Mouse (Mus musculus): Measurements from ENCODE around the gene Myo1c. TPM values are rescaled to one million over a fixed set of nuclear protein-coding genes. Genes with fewer than 3 reads are reported as not detected.

The Myo1c gene
- total RNA-seq, 1 experiment from 2014 or later: 19.5 TPM

GRCm38 (mm10) chr11:75647681-75648211, 2.6 kb upstream of the Myo1c start:
- ATAC-seq (replicated peaks; ENCODE audit: low read depth, poor library complexity, severe bottlenecking): no peak

- peak; percentile 34 for ATAC-seq (replicated peaks; ENCODE audit: low read depth, poor library complexity, severe bottlenecking)
Measured at GRCm38 (mm10) chr11:75649155-75649561, 1.1 kb upstream of the Myo1c start.

- ATAC-seq (replicated peaks; ENCODE audit: low read depth, poor library complexity, severe bottlenecking): no peak
Measured at GRCm38 (mm10) chr11:75650958-75651425, 688 bp downstream of the Myo1c start.

- peak; percentile 32 for ATAC-seq (replicated peaks; ENCODE audit: low read depth, poor library complexity, severe bottlenecking)
Measured at GRCm38 (mm10) chr11:75651426-75652221, 1.3 kb downstream of the Myo1c start.

GRCm38 (mm10) chr11:75652222-75652941, 2.1 kb downstream of the Myo1c start:
- ATAC-seq (replicated peaks; ENCODE audit: low read depth, poor library complexity, severe bottlenecking): no peak

- ATAC-seq (replicated peaks; ENCODE audit: low read depth, poor library complexity, severe bottlenecking): 0 out of 2 replicates have a peak, but pooled peaks have one; percentile 0
Measured at GRCm38 (mm10) chr11:75652942-75653684, 2.8 kb downstream of the Myo1c start.

- ATAC-seq (replicated peaks; ENCODE audit: low read depth, poor library complexity, severe bottlenecking): peak; percentile 45
Measured at GRCm38 (mm10) chr11:75653781-75654470, 3.6 kb downstream of the Myo1c start.

GRCm38 (mm10) chr11:75654471-75655390, 4.4 kb downstream of the Myo1c start:
- no peak; the same call in 1 of the 2 replicates for ATAC-seq (replicated peaks; ENCODE audit: low read depth, poor library complexity, severe bottlenecking)

- ATAC-seq (replicated peaks; ENCODE audit: low read depth, poor library complexity, severe bottlenecking): no peak
Measured at GRCm38 (mm10) chr11:75655621-75656545, 5.6 kb downstream of the Myo1c start.

- no peak for ATAC-seq (replicated peaks; ENCODE audit: low read depth, poor library complexity, severe bottlenecking)
Measured at GRCm38 (mm10) chr11:75656621-75657590, 6.6 kb downstream of the Myo1c start.

- no peak for ATAC-seq (replicated peaks; ENCODE audit: low read depth, poor library complexity, severe bottlenecking)
Measured at GRCm38 (mm10) chr11:75657841-75658240, 7.5 kb downstream of the Myo1c start.

GRCm38 (mm10) chr11:75658311-75658710, 8.0 kb downstream of the Myo1c start:
- ATAC-seq (replicated peaks; ENCODE audit: low read depth, poor library complexity, severe bottlenecking): no peak

- ATAC-seq (replicated peaks; ENCODE audit: low read depth, poor library complexity, severe bottlenecking): no peak
Measured at GRCm38 (mm10) chr11:75658996-75659750, 8.9 kb downstream of the Myo1c start.

- no peak for ATAC-seq (replicated peaks; ENCODE audit: low read depth, poor library complexity, severe bottlenecking)
Measured at GRCm38 (mm10) chr11:75660081-75660590, 9.8 kb downstream of the Myo1c start.

GRCm38 (mm10) chr11:75660941-75661800, 10.9 kb downstream of the Myo1c start:
- ATAC-seq (replicated peaks; ENCODE audit: low read depth, poor library complexity, severe bottlenecking): no peak

All from common myeloid progenitor, adult 5-6 weeks (primary cell).